Mouse (Mus musculus): Measurements from ENCODE around the gene Cdc42ep4.

DNA sequence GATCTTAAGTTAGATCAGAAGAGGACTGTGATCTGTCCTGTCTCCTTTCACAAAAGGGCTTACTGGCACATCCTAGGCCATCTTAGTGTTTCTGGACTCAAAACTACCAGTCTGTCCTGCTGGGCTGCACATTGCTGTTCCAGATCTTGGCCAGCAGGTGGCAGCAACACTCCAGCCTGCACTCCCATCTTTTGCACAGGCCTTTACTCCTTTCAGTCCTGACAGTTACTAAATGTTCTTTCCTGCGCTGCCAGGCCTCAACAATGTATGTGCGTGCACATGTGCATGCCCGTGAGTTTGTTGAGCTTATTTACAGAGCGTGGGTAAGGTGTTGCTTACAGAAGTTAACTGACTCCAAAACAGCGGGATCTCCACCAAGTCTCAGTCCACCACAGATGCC is 47.9 kb downstream of the Cdc42ep4 start:
- TF ChIP-seq TCF12 (IDR thresholded peaks at IDR 0.05; ENCODE audit: low read depth, low read length) (no peak), CTCF (conservative IDR thresholded peaks at IDR 0.05 in 1 of 2, IDR thresholded peaks at IDR 0.05 in 1 of 2; ENCODE audit: low read depth in 2 of 2, low read length in 2 of 2) (peak; percentile 98 to 100), NRF1 (IDR thresholded peaks at IDR 0.05; ENCODE audit: low read depth, low read length) (peak; percentile 30; the same call in 1 of the 2 replicates), POLR2A (IDR thresholded peaks at IDR 0.05; ENCODE audit: low read depth, low read length) (no peak), ETS1 (conservative IDR thresholded peaks at IDR 0.05; ENCODE audit: low read depth, low read length) (no peak), BHLHE40 (IDR thresholded peaks at IDR 0.05; ENCODE audit: low read depth, low read length) (0 out of 2 replicates have a peak, but pooled peaks have one; percentile 19), UBTF (IDR thresholded peaks at IDR 0.05; ENCODE audit: low read depth, low read length) (no peak)
